Mouse (Mus musculus) embryonic facial prominence, embryonic 12.5 days (tissue): ENCODE measurements at regions not wholly inside any gene's neighbourhood (a gene's known extent, or its start where the extent isn't known, plus 50 kb on each side); places are given as distances from the start of the nearest gene placed in this dataset.

Experiments used
- ATAC-seq: fragments of 200-750 bp; cut with Nextera tagmentation; 2 replicates; pipeline ENCODE4 v1.8.0; 2017; ENCODE audit not compliant: insufficient number of reproducible peaks, insufficient read depth, low FRiP score, low TSS enrichment
- H3K27ac ChIP-seq: fragments of 300-500 bp; sonication (generic); 2 replicates; pipeline ENCODE4 v1.5.1; 2016; ENCODE audit warnings: mild to moderate bottlenecking
- H3K27me3 ChIP-seq: fragments of 300-500 bp; sonication (generic); 2 replicates; pipeline ENCODE4 v1.6.1; 2016; ENCODE audit warnings: mild to moderate bottlenecking, moderate library complexity
- H3K36me3 ChIP-seq: fragments of 300-500 bp; sonication (generic); 2 replicates; pipeline ENCODE4 v1.6.1; 2016; ENCODE audit warnings: mild to moderate bottlenecking
- H3K4me1 ChIP-seq: fragments of 300-500 bp; sonication (generic); 2 replicates; pipeline ENCODE4 v1.6.1; 2016
- H3K4me2 ChIP-seq: fragments of 300-500 bp; sonication (generic); replicated peaks from 2 replicates; pipeline ENCODE4 v1.6.1; 2016; ENCODE audit warnings: mild to moderate bottlenecking, moderate library complexity
- H3K4me3 ChIP-seq: fragments of 300-500 bp; sonication (generic); 2 replicates; pipeline ENCODE4 v1.5.1; 2016; ENCODE audit warnings: mild to moderate bottlenecking
- H3K9ac ChIP-seq: fragments of 300-500 bp; sonication (generic); 2 replicates; pipeline ENCODE4 v1.6.1; 2016; ENCODE audit warnings: mild to moderate bottlenecking, moderate library complexity
- H3K9me3 ChIP-seq: fragments of 300-500 bp; sonication (generic); 2 replicates; pipeline ENCODE4 v1.6.1; 2016; ENCODE audit warnings: mild to moderate bottlenecking, moderate library complexity
- WGBS: fragments of 180-500 bp; shearing (Covaris S2); methylation state at CpG from one replicate; pipeline ENCODE4 v1.1.7; 2016; 5-methylcytosine and 5-hydroxymethylcytosine counted together

DNA sequence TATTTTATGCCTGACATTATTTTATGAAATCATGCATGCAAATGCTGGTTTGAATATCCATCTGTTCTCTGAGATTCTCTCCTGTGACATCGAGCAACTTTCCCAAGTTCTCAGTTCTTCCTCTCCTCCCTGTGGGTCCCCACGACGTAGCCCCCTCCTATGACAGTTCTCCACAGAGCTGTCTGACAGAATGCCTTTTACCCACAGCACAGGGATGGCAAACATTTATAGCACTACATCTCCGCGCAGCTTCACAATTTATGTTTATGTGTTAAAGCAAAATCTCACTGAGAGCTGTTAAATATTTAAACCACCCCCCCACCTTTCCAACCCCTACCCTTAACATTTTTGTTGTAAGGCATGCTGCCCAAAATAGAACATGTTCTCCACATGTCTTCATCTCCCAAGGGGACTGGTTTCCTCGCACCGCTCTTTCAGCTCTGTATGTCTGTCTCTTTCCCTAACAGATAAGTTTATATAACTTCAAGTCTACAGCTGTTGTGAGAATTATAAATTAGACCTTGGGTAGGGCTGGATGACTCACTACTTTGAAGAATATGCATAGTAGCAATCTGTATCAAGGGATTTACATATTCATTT lies 63.5 kb upstream of the Ndst3 start:
- Histone ChIP-seq H3K4me1 (no peaks in the 10 kb centered on the region), H3K9ac (no peak overlapping the region), H3K36me3 (no peaks in the 10 kb centered on the region), H3K9me3 (no peaks in the 10 kb centered on the region), H3K4me2 (no peak overlapping the region), H3K27ac (no peak overlapping the region), H3K27me3 (no peaks in the 10 kb centered on the region), H3K4me3 (no peak overlapping the region)
- WGBS: 74% methylated on average over 7 of the region's 7 CpGs
- no peak for ATAC-seq

DNA sequence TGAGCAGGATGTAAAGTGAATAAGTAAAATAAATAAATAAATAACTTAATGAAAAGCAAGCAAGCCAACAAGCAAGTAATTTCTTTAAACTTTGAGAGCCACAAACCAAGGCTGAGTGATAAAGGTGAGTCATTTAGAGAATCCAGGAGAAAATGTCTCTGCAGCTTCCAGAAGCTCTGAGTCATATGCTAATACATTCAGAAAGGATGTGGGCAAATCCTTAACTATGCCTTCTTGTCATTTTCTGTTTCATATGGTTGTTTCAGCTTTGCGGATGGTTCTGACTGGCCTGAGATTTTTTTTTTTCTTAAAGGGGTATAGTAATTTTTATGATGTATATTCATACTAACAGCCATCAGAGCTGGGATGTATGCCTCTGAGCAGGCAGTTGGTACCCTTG lies 64.3 kb upstream of the Ndst3 start:
- WGBS: 77% methylated on average over 1 of the region's 1 CpGs
- Histone ChIP-seq H3K27ac (no peak overlapping the region), H3K4me2 (no peak overlapping the region), H3K27me3 (no peaks in the 10 kb centered on the region), H3K9ac (no peak overlapping the region), H3K4me1 (no peaks in the 10 kb centered on the region), H3K4me3 (no peak overlapping the region), H3K9me3 (no peaks in the 10 kb centered on the region), H3K36me3 (no peaks in the 10 kb centered on the region)
- no peak for ATAC-seq

DNA sequence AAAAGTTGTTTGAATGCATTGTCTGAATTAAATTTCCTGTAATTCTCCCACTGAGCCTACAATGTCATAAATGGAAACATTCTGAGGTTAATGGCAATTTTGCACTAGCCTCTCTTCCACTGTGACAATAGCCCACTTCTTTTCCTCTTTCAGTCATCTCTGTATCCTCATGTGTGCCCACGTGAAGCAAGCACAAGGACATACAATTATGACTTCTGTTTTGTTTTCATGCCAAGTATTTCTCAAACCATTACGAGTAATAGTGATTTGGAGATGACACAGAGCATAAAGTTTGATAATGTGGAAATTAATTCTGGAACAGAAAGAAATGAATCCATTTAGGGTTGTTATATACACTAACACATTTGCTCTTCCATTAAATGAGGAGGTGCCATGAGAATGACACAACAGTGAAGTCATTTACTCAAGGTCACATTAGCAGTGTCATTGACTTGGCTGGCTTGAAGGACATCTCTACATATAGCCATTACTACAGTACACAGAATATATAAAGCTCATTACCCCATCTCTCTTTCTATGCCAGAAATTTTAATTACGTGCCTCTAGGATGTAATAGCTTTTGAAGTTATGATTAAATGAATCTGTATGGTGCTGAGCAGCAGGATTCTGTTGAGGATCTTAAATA lies 75.4 kb upstream of the Ndst3 start:
- 74% methylated on average over 3 of the region's 3 CpGs for WGBS
- no peak for ATAC-seq
- Histone ChIP-seq H3K4me1 (0 out of 2 replicates have a peak, but pooled peaks cover 2% of the 10 kb centered on the region), H3K36me3 (no peaks in the 10 kb centered on the region), H3K27me3 (no peaks in the 10 kb centered on the region), H3K4me3 (no peak overlapping the region), H3K9me3 (no peaks in the 10 kb centered on the region), H3K27ac (no peak overlapping the region), H3K4me2 (no peak overlapping the region), H3K9ac (no peak overlapping the region)

DNA sequence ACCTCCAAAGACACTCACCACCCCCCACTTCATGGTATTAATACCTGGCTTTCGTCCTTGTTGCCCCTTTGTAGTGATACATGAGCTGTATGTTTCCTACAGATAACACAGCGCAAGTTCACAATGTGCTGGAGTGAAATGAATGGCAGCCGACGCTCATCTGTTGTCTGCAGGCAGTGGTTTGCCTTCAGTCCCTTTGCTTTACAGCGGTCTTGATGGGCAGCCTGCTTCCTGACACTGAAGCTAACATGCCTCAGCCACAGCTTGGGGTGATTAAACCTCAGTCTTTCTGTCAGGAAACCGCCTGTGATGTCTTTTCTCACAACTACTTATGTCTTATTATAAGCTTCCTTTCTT lies 75.9 kb upstream of the Ndst3 start:
- no peaks in the 10 kb centered on the region for H3K27me3 ChIP-seq
- WGBS: 61% methylated on average over 6 of the region's 6 CpGs
- no peak for ATAC-seq
- no peak overlapping the region for H3K4me2 ChIP-seq
- H3K9ac ChIP-seq: no peak overlapping the region
- H3K9me3 ChIP-seq: no peaks in the 10 kb centered on the region
- H3K36me3 ChIP-seq: no peaks in the 10 kb centered on the region
- H3K27ac ChIP-seq: no peak overlapping the region
- H3K4me1 ChIP-seq: 0 out of 2 replicates have a peak, but pooled peaks cover 2% of the 10 kb centered on the region
- no peak overlapping the region for H3K4me3 ChIP-seq

DNA sequence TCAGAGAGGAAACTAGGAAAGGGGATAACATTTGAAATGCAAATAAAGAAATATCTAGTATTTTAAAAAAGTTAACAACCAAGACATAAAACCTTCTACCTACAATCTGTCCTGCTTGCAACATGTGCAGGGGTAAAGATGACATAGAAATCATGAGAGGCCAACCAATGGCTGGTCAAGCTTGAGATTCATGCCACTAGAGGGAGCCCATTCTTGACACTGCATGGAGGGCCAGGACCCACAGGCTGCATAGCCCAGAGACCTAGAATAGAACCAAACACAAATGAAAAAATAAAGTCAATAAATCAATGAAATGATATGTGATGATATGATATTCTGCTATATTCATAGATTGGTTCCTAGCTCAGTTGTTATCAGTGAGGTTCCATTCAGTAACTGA lies 89.9 kb upstream of the Ndst3 start:
- ATAC-seq: 0 out of 2 replicates have a peak, but pooled peaks have one; percentile 35
- H3K4me3 ChIP-seq: no peak overlapping the region
- no peak overlapping the region for H3K4me2 ChIP-seq
- no peak overlapping the region for H3K9ac ChIP-seq
- H3K27me3 ChIP-seq: no peaks in the 10 kb centered on the region
- H3K27ac ChIP-seq: no peak overlapping the region
- H3K36me3 ChIP-seq: no peaks in the 10 kb centered on the region
- H3K4me1 ChIP-seq: no peaks in the 10 kb centered on the region
- H3K9me3 ChIP-seq: no peaks in the 10 kb centered on the region

DNA sequence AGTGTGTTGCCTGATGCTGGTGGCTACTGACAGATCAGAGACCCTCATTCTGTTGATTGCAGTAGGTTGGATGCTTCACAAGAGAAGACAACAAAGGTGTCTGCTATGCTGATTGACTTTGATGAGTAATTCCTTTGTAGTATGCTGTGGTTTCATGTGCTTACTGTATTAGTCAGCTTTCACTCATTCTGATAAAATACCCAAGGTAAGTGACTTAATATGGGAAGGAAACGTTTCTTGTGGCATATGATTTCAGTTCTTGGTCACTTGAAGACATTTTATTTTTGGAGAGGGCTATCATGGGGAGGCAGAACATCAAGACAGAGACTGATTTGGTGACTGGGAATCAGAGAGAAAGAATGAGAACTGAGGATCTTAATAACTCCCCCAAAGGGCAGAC lies 90.9 kb upstream of the Ndst3 start:
- H3K36me3 ChIP-seq: no peaks in the 10 kb centered on the region
- no peak overlapping the region for H3K27ac ChIP-seq
- H3K4me1 ChIP-seq: no peaks in the 10 kb centered on the region
- no peaks in the 10 kb centered on the region for H3K27me3 ChIP-seq
- 72% methylated on average over 1 of the region's 1 CpGs for WGBS
- no peak overlapping the region for H3K4me2 ChIP-seq
- H3K9me3 ChIP-seq: no peaks in the 10 kb centered on the region
- no peak overlapping the region for H3K9ac ChIP-seq
- ATAC-seq: no peak
- no peak overlapping the region for H3K4me3 ChIP-seq

GRCm38 (mm10) chr3:123784127-123784526 lies 93.5 kb upstream of the Ndst3 start:
- no peak for ATAC-seq
- no peak overlapping the region for H3K4me2 ChIP-seq
- no peaks in the 10 kb centered on the region for H3K4me1 ChIP-seq
- no peaks in the 10 kb centered on the region for H3K9me3 ChIP-seq
- no peaks in the 10 kb centered on the region for H3K36me3 ChIP-seq
- no peaks in the 10 kb centered on the region for H3K27me3 ChIP-seq
- H3K27ac ChIP-seq: no peak overlapping the region
- no peak overlapping the region for H3K9ac ChIP-seq
- no peak overlapping the region for H3K4me3 ChIP-seq
- 84% methylated on average over 1 of the region's 1 CpGs for WGBS

DNA sequence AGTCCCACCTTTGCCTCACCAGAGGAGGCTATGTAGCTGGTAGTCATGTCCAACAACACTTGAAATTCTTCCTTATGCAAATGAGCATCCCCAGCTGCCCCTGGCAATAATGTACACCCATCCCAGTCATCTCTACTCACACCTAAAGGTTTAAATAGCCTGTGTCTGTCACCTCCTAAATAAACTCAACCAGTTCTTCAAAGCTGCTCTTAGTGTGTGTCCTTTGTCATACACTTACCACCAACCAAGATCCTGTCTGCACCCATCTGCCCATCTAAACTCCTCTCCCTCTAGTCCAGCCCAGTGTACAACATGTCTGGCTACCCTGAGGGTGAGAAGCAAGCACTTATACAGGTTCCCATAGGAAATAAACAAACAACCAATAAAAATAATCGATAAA lies 103.4 kb upstream of the Ndst3 start:
- 81% methylated on average over 1 of the region's 1 CpGs for WGBS
- Histone ChIP-seq H3K4me2 (no peak overlapping the region), H3K4me1 (no peaks in the 10 kb centered on the region), H3K4me3 (no peak overlapping the region), H3K27me3 (no peaks in the 10 kb centered on the region), H3K36me3 (no peaks in the 10 kb centered on the region), H3K9ac (no peak overlapping the region), H3K9me3 (no peaks in the 10 kb centered on the region), H3K27ac (no peak overlapping the region)
- ATAC-seq: no peak

- no peaks in the 10 kb centered on the region for H3K4me1 ChIP-seq
- no peaks in the 10 kb centered on the region for H3K9me3 ChIP-seq
- H3K4me3 ChIP-seq: no peak overlapping the region
- no peak overlapping the region for H3K4me2 ChIP-seq
- no peak for ATAC-seq
- H3K27ac ChIP-seq: no peak overlapping the region
- no peaks in the 10 kb centered on the region for H3K27me3 ChIP-seq
- no peaks in the 10 kb centered on the region for H3K36me3 ChIP-seq
- no peak overlapping the region for H3K9ac ChIP-seq
- 87% methylated on average over 3 of the region's 3 CpGs for WGBS
These were observed 114.7 kb upstream of the Ndst3 start for GRCm38 (mm10) chr3:123805338-123805737.

DNA sequence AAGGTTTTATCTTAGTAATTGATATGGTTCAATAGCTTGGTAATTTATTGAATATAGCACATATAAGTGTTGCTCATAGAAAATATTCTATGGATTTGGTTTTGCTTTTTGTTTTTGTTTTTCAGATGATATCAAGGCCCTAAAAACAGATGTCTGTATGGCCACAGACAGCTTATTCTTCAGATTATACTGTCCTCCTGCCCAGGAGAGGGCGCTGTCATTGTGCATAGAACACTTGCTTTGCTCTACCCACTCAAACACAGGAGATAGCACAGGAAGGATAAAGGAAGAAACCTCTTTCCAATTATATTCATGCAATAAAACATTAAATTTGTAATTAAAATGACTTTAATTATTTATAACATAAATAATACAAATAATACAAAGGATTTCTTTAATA lies 115.4 kb upstream of the Ndst3 start:
- ATAC-seq: no peak
- Histone ChIP-seq H3K27ac (no peak overlapping the region), H3K9me3 (no peaks in the 10 kb centered on the region), H3K4me1 (no peaks in the 10 kb centered on the region), H3K27me3 (no peaks in the 10 kb centered on the region), H3K36me3 (no peaks in the 10 kb centered on the region), H3K4me3 (no peak overlapping the region), H3K9ac (no peak overlapping the region), H3K4me2 (no peak overlapping the region)
- WGBS: 79% methylated on average over 1 of the region's 1 CpGs

- no peak overlapping the region for H3K4me3 ChIP-seq
- H3K36me3 ChIP-seq: no peaks in the 10 kb centered on the region
- ATAC-seq: no peak
- no peak overlapping the region for H3K9ac ChIP-seq
- H3K4me1 ChIP-seq: no peaks in the 10 kb centered on the region
- 93% methylated on average over 1 of the region's 1 CpGs for WGBS
- no peak overlapping the region for H3K27ac ChIP-seq
- H3K9me3 ChIP-seq: no peaks in the 10 kb centered on the region
- no peak overlapping the region for H3K4me2 ChIP-seq
- no peaks in the 10 kb centered on the region for H3K27me3 ChIP-seq
These were observed 115.9 kb upstream of the Ndst3 start for GRCm38 (mm10) chr3:123806546-123806945.

GRCm38 (mm10) chr3:123810018-123810942 lies 119.6 kb upstream of the Ndst3 start:
- no peak for ATAC-seq
- Histone ChIP-seq H3K4me2 (no peak overlapping the region), H3K36me3 (no peaks in the 10 kb centered on the region), H3K27ac (no peak overlapping the region), H3K27me3 (no peaks in the 10 kb centered on the region), H3K9me3 (no peaks in the 10 kb centered on the region), H3K9ac (no peak overlapping the region), H3K4me3 (no peak overlapping the region), H3K4me1 (no peaks in the 10 kb centered on the region)
- 87% methylated on average over 10 of the region's 10 CpGs for WGBS
